Mouse (Mus musculus) CH12.LX (cell line): Measurements from ENCODE around the gene Dgkz. TPM values are rescaled to one million over a fixed set of nuclear protein-coding genes. Genes with fewer than 3 reads are reported as not detected.

Experiments
- DNase-seq: peaks from one replicate; pipeline ENCODE4 v3.0.0-alpha.2; 2013; ENCODE audit errors: extremely low read depth
- H3K27ac ChIP-seq: 2 replicates; pipeline ENCODE4 v1.5.1; 2012; ENCODE audit warnings: low read depth, mild to moderate bottlenecking, control low read depth, moderate library complexity; ENCODE audit not compliant: insufficient read depth
- H3K27me3 ChIP-seq: replicated peaks from 2 replicates; pipeline ENCODE3; 2012; ENCODE audit warnings: inconsistent platforms
- H3K36me3 ChIP-seq, 2 experiments: replicated peaks in 1 of 2; 2 replicates each; pipeline versions ENCODE3 to v1.6.1; 2012; ENCODE audit warnings: inconsistent platforms in 1 of 2, low read length in 1 of 2, mild to moderate bottlenecking in 1 of 2, mixed read lengths in 1 of 2, moderate library complexity in 1 of 2; ENCODE audit not compliant: control insufficient read depth in 1 of 2, insufficient read depth in 1 of 2
- H3K4me1 ChIP-seq, 2 experiments: 2 replicates each; pipeline ENCODE4 v1.6.1; 2012; ENCODE audit warnings: inconsistent platforms in 1 of 2, moderate library complexity in 1 of 2; ENCODE audit not compliant: insufficient read depth in 2 of 2, control insufficient read depth in 1 of 2
- H3K4me2 ChIP-seq: 2 replicates; pipeline ENCODE4 v1.6.1; 2012; ENCODE audit warnings: low read depth, mild to moderate bottlenecking, control low read depth; ENCODE audit not compliant: poor library complexity, insufficient read depth, severe bottlenecking
- H3K4me3 ChIP-seq, 3 experiments: fragments of 150-350 bp in 1 of 3; sonication (generic) in 1 of 3; replicated peaks in 1 of 3; 2 replicates each; pipeline versions ENCODE3 to v1.5.1; 2011 to 2012; ENCODE audit warnings: low read depth in 2 of 3, low read length in 2 of 3, mild to moderate bottlenecking in 2 of 3, moderate library complexity in 2 of 3, control low read depth in 1 of 3, improper control_type of control experiment in 1 of 3, inconsistent platforms in 1 of 3, mixed read lengths in 1 of 3; ENCODE audit not compliant: poor library complexity in 1 of 3
- H3K79me2 ChIP-seq: replicated peaks from 2 replicates; pipeline ENCODE4 v1.6.1; 2012; ENCODE audit warnings: mild to moderate bottlenecking, moderate library complexity; ENCODE audit not compliant: control insufficient read depth, poor library complexity, insufficient read depth, severe bottlenecking; ENCODE audit errors: extremely low read depth
- H3K9ac ChIP-seq: 2 replicates; pipeline ENCODE4 v1.6.1; 2012; ENCODE audit warnings: low read depth, mild to moderate bottlenecking, control low read depth, moderate library complexity; ENCODE audit not compliant: insufficient read depth
- H3K9me3 ChIP-seq: replicated peaks from 2 replicates; pipeline ENCODE3; 2012; ENCODE audit warnings: low read length, inconsistent platforms, mixed read lengths
- ETS1 ChIP-seq: conservative IDR thresholded peaks from 2 replicates; pipeline ENCODE4 v1.6.1; 2012; ENCODE audit warnings: low read depth, mild to moderate bottlenecking, inconsistent platforms, low read length, improper control_type of control experiment, moderate library complexity
- HCFC1 ChIP-seq: IDR thresholded peaks from 2 replicates; pipeline ENCODE4 v1.6.1; 2012; ENCODE audit warnings: low read depth, mild to moderate bottlenecking, inconsistent platforms, low read length, improper control_type of control experiment
- IRF4 ChIP-seq: IDR thresholded peaks from 2 replicates; pipeline ENCODE4 v1.6.1; 2014; ENCODE audit warnings: low read depth, mild to moderate bottlenecking, inconsistent platforms, low read length, improper control_type of control experiment
- JUN ChIP-seq: IDR thresholded peaks from 2 replicates; pipeline ENCODE4 v1.6.1; 2011; ENCODE audit warnings: low read depth, mild to moderate bottlenecking, low read length, improper control_type of control experiment, moderate library complexity; ENCODE audit not compliant: insufficient read depth
- MAFK ChIP-seq: IDR thresholded peaks from 2 replicates; pipeline ENCODE4 v1.6.1; 2011; ENCODE audit warnings: low read length, improper control_type of control experiment; ENCODE audit not compliant: insufficient replicate concordance
- RAD21 ChIP-seq: IDR thresholded peaks from 2 replicates; pipeline ENCODE4 v1.6.1; 2011; ENCODE audit warnings: low read depth, mild to moderate bottlenecking, low read length, improper control_type of control experiment, moderate library complexity
- SIN3A ChIP-seq: IDR thresholded peaks from 2 replicates; pipeline ENCODE4 v1.6.1; 2012; ENCODE audit warnings: low read length, improper control_type of control experiment, inconsistent platforms
- TCF12 ChIP-seq: IDR thresholded peaks from 2 replicates; pipeline ENCODE4 v1.6.1; 2014; ENCODE audit warnings: low read depth, mild to moderate bottlenecking, inconsistent platforms, low read length, improper control_type of control experiment
- UBTF ChIP-seq: IDR thresholded peaks from 2 replicates; pipeline ENCODE4 v1.6.1; 2012; ENCODE audit warnings: low read depth, mild to moderate bottlenecking, inconsistent platforms, low read length, improper control_type of control experiment, moderate library complexity
- USF1 ChIP-seq: IDR thresholded peaks from 2 replicates; pipeline ENCODE4 v1.6.1; 2014; ENCODE audit warnings: low read depth, mild to moderate bottlenecking, inconsistent platforms, low read length, improper control_type of control experiment
- ZC3H11A ChIP-seq: IDR thresholded peaks from 2 replicates; pipeline ENCODE4 v1.6.1; 2012; ENCODE audit warnings: low read depth, mild to moderate bottlenecking, inconsistent platforms, low read length, improper control_type of control experiment
- ZKSCAN1 ChIP-seq: IDR thresholded peaks from 2 replicates; pipeline ENCODE4 v1.6.1; 2012; ENCODE audit warnings: low read depth, inconsistent platforms, low read length, improper control_type of control experiment, borderline replicate concordance
- ZNF384 ChIP-seq: IDR thresholded peaks from 2 replicates; pipeline ENCODE4 v1.6.1; 2012; ENCODE audit warnings: low read depth, low read length, improper control_type of control experiment, inconsistent platforms
- dilution Hi-C: fragments of 300-500 bp; cut with MboI; formaldehyde crosslinking; loops from 2 replicates; pipeline ENCODE4 v1.14.3; 2020; ENCODE audit warnings: low sequenced_read_pairs; ENCODE audit not compliant: extremely low pct_unique_long_range_greater_than_20kb, extremely low pct_ligation_motif_present
- in situ Hi-C: fragments of 300-500 bp; cut with MboI; formaldehyde crosslinking; loops from 3 replicates; pipeline ENCODE4 v1.14.3; 2019; ENCODE audit warnings: low sequenced_read_pairs, low pct_ligation_motif_present, low pct_unique_long_range_greater_than_20kb, mixed read lengths
- polyA plus RNA-seq: library from polyadenylated mRNA; unstranded; fragments of >175 nt; gene quantifications from 2 replicates; pipeline ENCODE4 v1.2.1, GENCODE M21; 2012; ENCODE audit warnings: low read depth; ENCODE audit not compliant: insufficient read length
- total RNA-seq, 2 experiments: library from RNA; depleted of rRNA; stranded (reverse); fragments of 300-350 nt in 1 of 2; fragments of >200 nt in 1 of 2; gene quantifications; 2 replicates each; pipeline ENCODE4 v1.2.3; 2012 to 2014

Dgkz gene
- total and polyA plus RNA-seq, 3 experiments, result 38.6 to 60.2 (median 50.4) TPM

- H3K27me3 ChIP-seq, result no peaks in the 10 kb centered on the region
- H3K9me3 ChIP-seq, result no peaks in the 10 kb centered on the region
- dilution Hi-C loops, result no loop called here
- in situ Hi-C loops, result no loop called here
- H3K4me3 ChIP-seq, result no peak overlapping the region
- H3K79me2 ChIP-seq, result peaks cover 2% of the 10 kb centered on the region; the same call in 1 of the 2 replicates
- H3K4me1 ChIP-seq, result no peaks in the 10 kb centered on the region
- H3K9ac ChIP-seq, result no peak overlapping the region
- no peak overlapping the region for H3K27ac ChIP-seq
- H3K36me3 ChIP-seq, result peaks cover 22 to 49% of the 10 kb centered on the region in 2 experiments
- DNase-seq, result no peak
- TF ChIP-seq RAD21 (no peak), MAFK (no peak), UBTF (no peak), USF1 (no peak), TCF12 (no peak), HCFC1 (no peak), ZNF384 (no peak), JUN (no peak), IRF4 (no peak), ZC3H11A (no peak)
- no peak overlapping the region for H3K4me2 ChIP-seq
Measured at GRCm38 (mm10) chr2:91884616-91885015, 91.0 kb downstream of the Dgkz start.

GRCm38 (mm10) chr2:91883961-91884360, 91.7 kb downstream of the Dgkz start:
- in situ Hi-C loops, result no loop called here
- dilution Hi-C loops, result no loop called here
- H3K9me3 ChIP-seq, result no peaks in the 10 kb centered on the region

More at GRCm38 (mm10) chr2:91883961-91884360, 91.7 kb downstream of the Dgkz start:
- H3K4me1 ChIP-seq, result no peaks in the 10 kb centered on the region
- no peak overlapping the region for H3K9ac ChIP-seq
- no peak for TF ChIP-seq ZKSCAN1
- TF ChIP-seq ETS1, result no peak
- no peak for TF ChIP-seq SIN3A
- peaks cover 18 to 46% of the 10 kb centered on the region in 2 experiments for H3K36me3 ChIP-seq
- no peak overlapping the region for H3K4me2 ChIP-seq
- H3K4me3 ChIP-seq, result no peak overlapping the region
- no peaks in the 10 kb centered on the region for H3K27me3 ChIP-seq
- DNase-seq, result no peak
- H3K79me2 ChIP-seq, result peaks cover 2% of the 10 kb centered on the region; the same call in 1 of the 2 replicates
- no peak overlapping the region for H3K27ac ChIP-seq

Other genes with a start within 250 kb of the Dgkz start
- gene Ambra1, start 245.7 kb downstream of the Dgkz start, total RNA-seq (2012; rRNA removed), result 21.1 and 21.9 TPM in 2 replicates
- gene Ambra1, start 245.7 kb downstream of the Dgkz start, total RNA-seq (2014; rRNA removed), result 15.8 and 16.2 TPM in 2 replicates
- gene Ambra1, start 245.7 kb downstream of the Dgkz start, polyA plus RNA-seq, result 25.3 and 27.1 TPM in 2 replicates
- gene Chrm4, start 48.6 kb downstream of the Dgkz start, total RNA-seq (2012; rRNA removed), result 13.9 and 15.1 TPM in 2 replicates
- 9.2 and 10.0 TPM in 2 replicates for gene Chrm4, start 48.6 kb downstream of the Dgkz start, total RNA-seq (2014; rRNA removed)
- 10.4 and 14.4 TPM in 2 replicates for gene Chrm4, start 48.6 kb downstream of the Dgkz start, polyA plus RNA-seq
- 0.25 and 0.38 TPM in 2 replicates for gene Mdk, start 43.6 kb downstream of the Dgkz start, total RNA-seq (2012; rRNA removed)
- gene Mdk, start 43.6 kb downstream of the Dgkz start, total RNA-seq (2014; rRNA removed), result 0.34 TPM in 1 of 2 replicates, not detected in the other
- gene Mdk, start 43.6 kb downstream of the Dgkz start, polyA plus RNA-seq, result 2.4 and 3.1 TPM in 2 replicates
- 0.25 TPM in 2 replicates for gene Gm9821, start 30.2 kb downstream of the Dgkz start, total RNA-seq (2012; rRNA removed)
- not detected in 2 replicates for gene Gm9821, start 30.2 kb downstream of the Dgkz start, total RNA-seq (2014; rRNA removed)
- gene Gm9821, start 30.2 kb downstream of the Dgkz start, polyA plus RNA-seq, result 3.8 TPM in 2 replicates
- gene Creb3l1, start 48.6 kb upstream of the Dgkz start, total RNA-seq (2012; rRNA removed), result 0.29 and 0.59 TPM in 2 replicates
- gene Creb3l1, start 48.6 kb upstream of the Dgkz start, total RNA-seq (2014; rRNA removed), result 0.08 and 0.27 TPM in 2 replicates
- gene Creb3l1, start 48.6 kb upstream of the Dgkz start, polyA plus RNA-seq, result 1.5 and 2.0 TPM in 2 replicates
- 12.0 and 12.3 TPM in 2 replicates for gene Phf21a, start 117.3 kb upstream of the Dgkz start, total RNA-seq (2012; rRNA removed)
- 8.8 and 10.2 TPM in 2 replicates for gene Phf21a, start 117.3 kb upstream of the Dgkz start, total RNA-seq (2014; rRNA removed)
- 24.5 and 28.0 TPM in 2 replicates for gene Phf21a, start 117.3 kb upstream of the Dgkz start, polyA plus RNA-seq